Mouse (Mus musculus): ENCODE data around the gene Ldhc. TPM values are rescaled to one million over a fixed set of nuclear protein-coding genes. Genes with fewer than 3 reads are reported as not detected.
"Not testable (repeated sequence)": the region's sequence is repeated elsewhere in the genome, so short reads cannot be mapped to it uniquely, and the experiment has no call there.

Ldhc gene
- total RNA-seq, 2 experiments from 2014 or later: not detected

DNA sequence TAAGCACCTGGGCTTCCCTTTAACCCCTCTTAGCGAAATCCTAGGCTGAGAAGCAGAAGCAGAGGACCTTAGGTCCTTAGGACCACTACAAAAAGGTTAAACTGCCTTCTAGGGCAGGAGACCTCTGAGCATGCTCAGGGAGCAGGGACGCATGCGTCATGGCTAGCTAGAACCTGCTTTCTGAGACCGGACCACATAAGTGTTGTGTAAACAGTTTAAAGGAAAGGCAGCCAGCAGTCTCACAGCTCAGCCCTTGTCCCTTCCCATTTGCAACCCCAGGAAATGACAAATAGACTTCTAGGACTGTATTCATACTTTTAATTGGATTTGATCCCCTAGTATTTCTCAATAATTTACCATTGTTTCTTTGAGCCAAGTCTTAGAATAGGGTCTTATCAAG, 20.7 kb upstream of the Ldhc start:
- ATAC-seq (replicated peaks; ENCODE audit: low FRiP score, low TSS enrichment, poor library complexity, severe bottlenecking): no peak

DNA sequence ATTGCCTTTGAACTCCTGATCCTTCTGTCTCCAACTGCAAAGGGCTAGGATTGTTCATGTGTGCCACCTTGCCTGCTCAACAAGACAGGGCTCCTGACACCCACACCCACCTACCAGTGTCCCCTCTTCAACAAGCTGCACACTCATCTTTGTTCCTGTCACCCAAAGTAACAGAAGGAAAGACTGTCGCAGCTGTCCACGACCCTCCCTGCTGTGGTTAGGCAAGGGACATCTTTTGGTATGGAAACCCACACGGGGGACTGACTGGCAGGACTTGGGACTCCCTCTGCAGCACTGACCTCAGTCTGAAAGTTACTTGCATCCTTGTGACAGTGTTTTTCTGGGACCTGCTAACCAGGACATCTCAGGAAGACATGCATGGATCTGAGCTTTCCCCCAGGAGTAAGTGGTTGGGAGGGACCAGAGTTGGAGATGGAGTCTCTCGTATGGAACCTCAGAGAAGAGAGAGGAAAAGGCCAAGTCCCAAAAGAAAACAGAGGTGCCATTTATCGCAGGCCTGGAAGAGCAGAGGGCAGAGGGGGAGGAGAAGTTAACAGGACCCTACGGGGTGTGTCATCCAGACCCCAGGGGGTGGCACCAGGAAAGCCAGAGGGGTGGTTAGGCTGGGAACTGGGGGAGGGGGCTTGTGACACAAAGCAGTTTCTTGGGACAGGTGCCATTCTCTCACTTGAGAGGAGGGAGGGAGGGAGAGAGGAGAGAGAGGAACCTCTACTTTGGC, 20.0 kb upstream of the Ldhc start, which contains the start of gene Ldha:
Gene Ldha (plus strand): TSS at position 689 of the 739 bp plus-strand sequence.
- ATAC-seq (replicated peaks; ENCODE audit: low FRiP score, low TSS enrichment, poor library complexity, severe bottlenecking): no peak

DNA sequence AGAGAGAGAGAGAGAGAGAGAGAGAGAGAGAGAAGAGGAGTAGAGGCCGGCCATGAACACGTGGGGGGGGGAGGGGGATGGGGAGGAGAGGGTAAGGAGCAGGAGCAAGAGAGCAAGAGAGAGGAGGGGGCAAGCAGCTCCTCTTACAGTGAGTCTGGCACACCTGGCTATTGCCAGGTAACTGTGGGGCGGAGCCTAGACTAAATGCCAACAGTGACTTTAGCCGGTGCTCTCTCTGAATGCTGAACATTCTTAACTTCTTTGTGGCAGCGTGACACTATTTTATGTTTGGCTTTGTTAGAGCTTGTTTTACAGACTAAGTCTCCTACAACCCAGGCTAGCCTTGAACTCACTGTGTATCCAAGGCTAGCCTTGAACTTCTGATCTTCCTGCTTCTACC, 18.7 kb upstream of the Ldhc start:
- no peak for ATAC-seq (replicated peaks; ENCODE audit: low FRiP score, low TSS enrichment, poor library complexity, severe bottlenecking)

DNA sequence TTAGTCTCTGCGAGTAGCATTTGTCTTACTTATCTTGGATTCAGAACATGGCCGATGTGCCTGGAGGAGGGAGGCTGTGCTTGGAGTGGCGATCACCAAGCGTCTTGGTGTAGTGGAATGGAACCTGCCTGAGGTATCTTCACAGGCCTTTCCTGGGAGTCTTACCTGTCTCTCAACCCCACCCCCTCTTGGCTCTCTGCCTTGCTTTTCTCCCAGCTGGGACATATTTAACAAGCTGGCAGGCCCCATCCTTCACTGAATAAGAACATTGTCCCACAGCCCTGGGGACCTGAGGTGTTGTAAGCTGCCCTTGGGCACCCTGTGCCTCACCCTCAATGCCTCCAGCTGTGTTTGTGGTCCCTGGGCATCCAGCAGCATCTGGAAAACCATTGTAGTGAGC, 17.4 kb upstream of the Ldhc start:
- ATAC-seq (replicated peaks; ENCODE audit: low FRiP score, low TSS enrichment, poor library complexity, severe bottlenecking): no peak

DNA sequence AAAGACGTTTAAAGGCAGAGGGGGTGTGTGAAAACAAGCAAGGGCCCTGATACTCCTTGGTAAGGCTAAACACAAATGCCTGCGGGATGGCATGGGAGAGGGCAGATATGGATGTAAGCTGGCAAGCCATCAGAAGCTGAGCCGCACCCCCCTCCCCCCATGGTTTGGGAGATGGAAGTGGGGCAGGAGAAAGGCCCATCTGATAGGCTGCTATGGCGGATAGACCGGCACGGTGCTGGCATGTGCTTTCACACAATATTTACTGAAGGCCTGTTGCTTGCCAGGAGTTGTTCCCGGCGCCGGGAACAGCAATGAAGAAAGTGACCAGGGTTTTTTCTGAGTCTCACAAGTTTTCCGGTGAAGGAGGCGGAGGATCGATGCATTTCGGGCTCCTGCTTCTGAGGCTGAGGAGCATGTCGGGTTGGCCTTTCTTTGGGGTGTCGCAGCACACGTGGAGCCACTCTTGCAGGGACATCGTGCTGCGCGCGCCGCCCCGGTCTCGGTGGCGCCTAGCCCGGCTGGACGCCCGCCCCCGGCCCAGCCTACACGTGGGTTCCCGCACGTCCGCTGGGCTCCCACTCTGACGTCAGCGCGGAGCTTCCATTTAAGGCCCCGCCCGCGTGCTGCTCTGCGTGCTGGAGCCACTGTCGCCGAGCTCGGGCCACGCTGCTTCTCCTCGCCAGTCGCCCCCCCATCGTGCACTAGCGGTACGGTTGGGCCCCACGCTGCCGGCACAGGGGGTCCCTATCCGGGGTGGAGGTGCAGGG, 15.6 kb upstream of the Ldhc start:
- ATAC-seq (replicated peaks; ENCODE audit: low FRiP score, low TSS enrichment, poor library complexity, severe bottlenecking): peak; percentile 85

DNA sequence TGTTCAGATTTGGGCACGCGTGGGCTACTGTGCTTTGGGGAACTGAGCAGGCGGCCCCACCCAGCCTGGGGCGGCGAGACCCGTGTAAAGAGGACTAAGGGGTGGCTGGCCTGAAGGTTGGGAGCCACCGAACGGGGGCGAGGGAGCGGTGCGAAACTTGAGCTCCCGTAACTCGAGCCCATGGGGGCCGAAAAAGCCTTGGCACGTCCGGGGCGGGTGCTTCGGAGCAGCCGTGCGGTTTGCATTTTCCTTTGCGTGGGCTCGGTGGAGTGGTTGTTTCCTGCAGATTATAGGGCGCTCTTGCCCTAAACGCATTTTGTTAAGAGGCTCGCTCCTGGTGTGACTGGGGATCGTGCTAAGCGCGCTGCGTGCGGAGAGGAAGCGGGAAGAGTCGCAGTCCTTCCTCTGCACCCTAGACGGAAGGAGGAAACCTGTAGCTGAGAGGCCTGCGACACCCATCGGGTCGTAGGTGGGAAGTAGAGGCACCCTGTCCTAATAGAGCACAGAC, 15.0 kb upstream of the Ldhc start:
- peak; percentile 28 for ATAC-seq (replicated peaks; ENCODE audit: low FRiP score, low TSS enrichment, poor library complexity, severe bottlenecking)

DNA sequence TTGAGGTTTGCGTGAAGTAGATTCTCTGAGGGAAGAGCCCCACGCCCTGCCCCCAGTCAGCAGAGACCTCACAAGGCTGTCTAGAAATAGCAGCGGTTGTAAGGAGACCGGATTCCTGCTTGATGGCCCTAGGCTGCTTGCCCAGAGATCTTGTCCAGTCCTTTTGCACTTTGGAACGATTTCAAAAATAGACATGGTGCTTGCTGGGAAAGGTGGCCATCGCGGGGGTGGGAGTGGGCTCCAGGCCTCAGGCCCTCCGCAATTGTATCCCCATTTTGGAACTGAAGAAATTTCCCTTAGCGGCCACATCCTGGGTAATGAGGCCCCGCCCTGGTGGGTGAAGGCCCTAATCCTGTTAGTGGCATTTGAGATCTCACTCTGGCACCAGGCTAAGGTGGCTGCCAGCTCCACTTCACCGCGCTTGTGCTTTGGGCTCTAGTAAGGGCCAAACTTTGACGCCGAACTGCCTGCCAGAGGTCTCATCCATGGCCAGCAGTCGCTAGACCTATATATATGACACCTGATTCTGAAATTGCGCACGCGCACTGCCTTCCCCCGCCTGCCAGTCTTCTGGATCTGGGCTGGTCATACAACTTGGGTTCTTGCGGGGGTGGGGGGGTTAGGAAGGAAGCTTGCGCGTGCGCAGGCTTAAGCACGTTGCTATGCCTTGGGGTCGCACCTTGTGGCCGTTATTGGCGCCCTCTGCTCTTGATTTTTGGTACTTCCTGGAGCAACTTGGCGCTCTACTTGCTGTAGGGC, 14.3 kb upstream of the Ldhc start:
- peak; percentile 62 for ATAC-seq (replicated peaks; ENCODE audit: low FRiP score, low TSS enrichment, poor library complexity, severe bottlenecking)

DNA sequence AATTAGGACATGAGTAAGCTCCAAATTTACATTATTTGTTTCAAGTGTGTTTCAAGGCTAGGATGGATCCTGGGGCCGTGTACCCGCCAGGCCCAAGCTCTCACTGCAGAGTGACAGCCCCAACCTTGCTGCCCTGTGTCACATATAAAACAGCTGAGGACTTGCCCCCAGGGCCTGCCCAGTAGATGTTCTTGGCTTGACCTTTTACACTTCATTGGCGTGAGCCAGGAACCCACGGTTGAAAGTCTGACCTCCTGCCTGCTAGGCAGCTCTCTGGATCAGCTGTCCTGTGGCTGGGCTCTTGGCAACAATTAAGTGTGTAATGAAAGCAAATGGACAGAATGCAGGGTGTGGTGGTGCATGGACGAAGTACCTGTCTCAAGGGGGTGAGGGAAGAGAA, 11.7 kb upstream of the Ldhc start:
- no peak for ATAC-seq (replicated peaks; ENCODE audit: low FRiP score, low TSS enrichment, poor library complexity, severe bottlenecking)

DNA sequence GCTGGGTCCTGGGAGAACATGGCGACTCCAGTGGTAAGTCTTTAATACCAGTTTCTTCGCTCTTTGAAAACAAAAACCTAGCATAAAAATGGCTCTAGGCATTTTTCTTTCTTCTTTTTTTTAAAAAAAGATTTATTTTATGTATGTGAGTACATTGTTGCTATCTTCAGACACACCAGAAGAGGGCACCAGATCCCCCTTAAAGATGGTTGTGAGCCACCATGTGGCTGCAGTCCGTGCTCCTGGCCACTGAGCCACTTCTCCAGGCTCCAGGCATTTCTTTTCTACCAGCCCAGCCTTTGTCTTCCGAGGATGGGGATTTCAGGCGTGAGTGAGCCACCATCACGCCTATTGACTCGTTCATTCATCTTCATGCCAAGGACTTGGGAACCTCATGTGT, 10.0 kb upstream of the Ldhc start:
- ATAC-seq (replicated peaks; ENCODE audit: low FRiP score, low TSS enrichment, poor library complexity, severe bottlenecking): no peak

DNA sequence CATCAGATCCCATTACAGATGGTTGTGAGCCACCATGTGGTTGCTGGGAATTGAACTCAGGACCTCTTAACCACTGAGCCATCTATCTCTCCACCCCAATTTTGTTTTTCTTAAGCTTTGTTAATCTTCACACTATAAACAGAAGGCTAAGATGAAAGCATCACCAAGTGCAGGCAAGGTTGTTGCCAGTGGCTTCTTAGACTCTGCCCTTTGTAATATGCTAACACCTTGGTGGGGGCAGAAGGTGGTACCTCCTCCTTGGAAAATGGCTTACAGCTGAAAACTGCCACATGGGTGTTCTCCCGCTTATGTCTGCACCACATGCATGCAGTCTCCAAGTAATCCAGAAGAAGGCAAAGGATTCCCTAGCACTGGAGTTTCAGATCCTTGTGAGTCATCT, 8.3 kb upstream of the Ldhc start:
- no peak for ATAC-seq (replicated peaks; ENCODE audit: low FRiP score, low TSS enrichment, poor library complexity, severe bottlenecking)

DNA sequence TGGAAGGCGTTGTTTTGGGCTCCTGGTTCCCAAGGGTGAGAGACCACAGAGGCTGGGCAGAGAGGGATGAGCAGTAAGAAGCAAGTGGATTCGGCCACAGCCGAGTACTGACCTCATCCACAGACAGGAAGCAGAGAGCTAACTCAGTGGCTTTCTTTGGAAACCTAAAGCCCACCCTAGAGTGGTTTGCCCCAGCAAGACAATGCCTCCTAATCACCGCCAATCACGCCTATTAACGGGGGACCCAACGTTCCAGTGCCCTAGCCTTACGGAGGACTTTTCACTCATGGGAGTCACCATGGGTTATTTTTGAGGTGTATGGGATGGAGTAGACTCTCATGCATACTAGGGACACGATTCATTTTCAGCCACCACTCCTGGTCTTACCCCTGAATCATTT, 7.6 kb upstream of the Ldhc start:
- ATAC-seq (replicated peaks; ENCODE audit: low FRiP score, low TSS enrichment, poor library complexity, severe bottlenecking): no peak

DNA sequence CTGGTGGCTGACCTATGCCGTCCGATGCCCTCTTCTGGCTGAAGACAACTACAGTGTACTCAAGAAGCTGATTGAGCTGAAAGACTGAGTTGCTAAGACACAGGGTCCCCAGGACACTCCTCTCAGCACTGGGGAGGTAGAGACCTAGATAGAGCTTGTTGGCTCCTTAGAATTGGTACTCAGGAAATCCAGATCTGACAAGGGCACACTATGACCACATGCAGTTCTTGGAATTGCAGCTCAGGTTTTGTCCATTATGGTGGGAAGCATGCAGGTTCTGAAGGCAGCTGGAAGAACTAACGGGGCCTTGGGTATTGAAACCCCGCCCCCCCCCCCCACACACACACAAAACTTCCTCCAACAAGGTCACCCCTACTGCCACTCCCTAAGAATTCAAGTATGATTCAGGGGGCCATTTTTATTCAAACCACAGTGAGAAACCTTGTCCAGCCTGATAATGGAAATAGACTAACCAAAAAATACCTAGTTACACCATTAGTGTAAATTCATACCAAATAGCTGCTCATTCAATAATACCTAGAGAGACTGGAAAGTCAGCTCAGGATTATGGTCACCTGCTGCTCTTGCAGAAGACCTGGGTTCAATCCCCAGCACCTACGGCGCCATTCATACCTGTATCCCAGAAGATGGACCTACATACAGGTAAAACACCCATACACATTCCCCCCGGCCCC, 5.0 kb upstream of the Ldhc start:
- no peak for ATAC-seq (replicated peaks; ENCODE audit: low FRiP score, low TSS enrichment, poor library complexity, severe bottlenecking)

DNA sequence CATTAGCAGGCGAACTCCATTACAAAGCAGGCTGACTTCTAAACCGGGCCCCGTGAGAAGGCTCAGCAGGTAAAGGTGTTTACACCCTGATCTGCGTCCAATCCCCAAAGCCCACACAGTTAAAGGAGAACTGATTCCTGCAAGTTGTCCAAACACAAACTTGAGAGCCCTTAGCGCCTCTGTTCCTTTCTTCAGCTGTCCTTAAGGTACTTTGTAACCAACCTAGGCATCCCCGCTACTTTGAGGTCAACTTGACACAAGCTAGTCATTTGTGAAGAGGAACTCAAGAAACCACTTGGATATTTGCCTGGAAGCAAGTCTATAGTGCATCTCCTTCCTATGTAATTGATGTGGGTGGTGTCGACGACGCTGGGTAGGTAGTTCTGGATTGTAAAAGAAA, 3.6 kb upstream of the Ldhc start:
- ATAC-seq (replicated peaks; ENCODE audit: low FRiP score, low TSS enrichment, poor library complexity, severe bottlenecking): no peak

DNA sequence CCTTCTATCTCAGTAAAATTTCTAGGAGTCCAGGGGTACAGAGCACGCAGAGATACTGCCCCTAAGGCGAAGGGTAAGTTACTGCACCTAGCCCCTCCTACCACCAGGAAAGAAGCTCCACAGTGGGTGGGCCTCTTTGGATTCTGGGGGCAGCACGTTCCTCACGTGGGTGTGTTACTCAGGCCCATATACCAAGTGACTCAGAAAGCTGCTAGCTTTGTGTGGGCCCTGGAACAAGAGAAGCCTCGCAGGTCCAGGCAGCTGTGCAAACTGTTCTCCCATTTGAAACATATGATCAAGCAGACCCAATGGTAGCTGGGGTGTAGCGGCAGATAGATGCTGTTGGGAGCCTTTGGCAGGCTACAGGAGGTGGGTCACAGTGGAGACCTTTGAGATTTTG, 2.0 kb upstream of the Ldhc start:
- no peak for ATAC-seq (replicated peaks; ENCODE audit: low FRiP score, low TSS enrichment, poor library complexity, severe bottlenecking)

DNA sequence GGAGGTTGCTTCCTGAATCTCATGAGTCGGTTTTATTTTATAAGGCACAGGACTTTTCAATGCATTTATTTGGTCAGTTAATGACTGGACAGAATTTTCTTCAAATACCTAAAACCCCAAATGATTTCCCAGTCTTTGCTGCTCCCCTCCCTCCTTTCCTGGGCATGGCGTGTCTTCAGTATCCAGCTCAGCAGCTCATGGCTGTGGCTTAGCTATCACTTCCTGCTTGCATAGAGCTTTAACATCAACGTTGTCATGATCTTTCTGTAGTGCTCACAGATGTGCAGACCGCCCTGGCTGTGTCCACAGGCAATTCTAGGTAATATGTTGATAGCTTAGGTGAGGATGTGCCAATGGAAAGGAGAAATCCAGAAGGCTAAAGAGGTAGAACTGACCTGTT, 11.0 kb downstream of the Ldhc start:
- ATAC-seq (replicated peaks; ENCODE audit: low FRiP score, low TSS enrichment, poor library complexity, severe bottlenecking): no peak; the same call in 1 of the 2 replicates

DNA sequence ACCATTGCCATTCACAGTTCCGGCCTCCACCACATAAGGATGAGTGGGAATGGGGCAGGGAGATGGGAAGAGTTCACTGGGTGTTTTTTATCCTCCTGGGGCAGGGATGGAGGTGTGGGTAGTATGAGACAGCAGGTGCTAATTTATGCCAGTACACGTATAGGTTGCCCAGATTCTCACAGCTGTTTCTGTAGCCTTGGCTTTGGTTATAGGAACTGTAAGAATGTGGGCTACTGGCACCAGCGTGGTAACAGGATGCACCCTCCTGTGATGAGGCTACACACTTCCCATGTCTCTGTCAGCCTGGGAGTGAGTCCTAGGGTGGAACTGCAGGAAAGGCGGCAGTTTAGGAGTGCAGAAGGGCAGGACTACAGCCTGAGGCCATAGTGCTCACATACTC, 15.8 kb downstream of the Ldhc start:
- ATAC-seq (replicated peaks; ENCODE audit: low FRiP score, low TSS enrichment, poor library complexity, severe bottlenecking): no peak

DNA sequence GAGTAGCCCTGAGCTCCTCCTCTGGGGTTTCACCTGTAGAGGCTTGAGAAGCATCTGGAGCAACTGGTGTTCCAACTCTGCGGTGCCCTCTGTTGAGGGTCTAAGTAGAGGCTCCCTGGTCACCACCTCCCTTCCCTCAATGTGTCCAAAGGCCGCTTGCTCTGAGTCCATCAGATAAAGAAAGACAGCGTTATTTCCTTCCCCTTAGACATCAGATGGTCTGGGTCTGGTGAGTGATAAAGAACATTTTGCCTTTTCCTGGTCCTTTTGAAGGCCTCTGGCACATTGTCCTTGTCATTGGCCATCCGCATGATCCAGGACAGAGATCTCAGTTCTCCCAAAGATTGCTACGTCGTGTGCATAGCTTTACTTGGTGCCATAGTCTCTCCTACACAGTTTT, 16.3 kb downstream of the Ldhc start:
- ATAC-seq (replicated peaks; ENCODE audit: low FRiP score, low TSS enrichment, poor library complexity, severe bottlenecking): peak; percentile 39

DNA sequence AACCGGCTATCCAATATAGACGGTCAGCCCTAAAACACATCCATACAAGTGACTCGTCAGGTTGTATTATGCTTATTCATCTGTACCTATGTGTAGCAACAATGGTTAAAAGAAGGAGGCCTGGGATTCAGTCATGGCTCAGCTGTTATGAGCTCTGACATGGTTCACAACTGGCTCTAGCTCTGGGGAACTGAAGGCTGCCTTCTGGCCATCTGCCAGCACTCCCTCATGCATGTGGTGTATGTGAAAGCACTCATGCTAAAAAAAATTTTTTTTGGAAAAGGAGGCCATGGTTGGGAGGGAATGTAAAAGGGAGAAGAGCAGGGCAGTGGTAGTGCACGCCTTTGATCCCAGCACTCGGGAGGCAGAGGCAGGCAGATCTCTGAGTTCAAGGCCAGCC, 18.8 kb downstream of the Ldhc start:
- no peak for ATAC-seq (replicated peaks; ENCODE audit: low FRiP score, low TSS enrichment, poor library complexity, severe bottlenecking)

DNA sequence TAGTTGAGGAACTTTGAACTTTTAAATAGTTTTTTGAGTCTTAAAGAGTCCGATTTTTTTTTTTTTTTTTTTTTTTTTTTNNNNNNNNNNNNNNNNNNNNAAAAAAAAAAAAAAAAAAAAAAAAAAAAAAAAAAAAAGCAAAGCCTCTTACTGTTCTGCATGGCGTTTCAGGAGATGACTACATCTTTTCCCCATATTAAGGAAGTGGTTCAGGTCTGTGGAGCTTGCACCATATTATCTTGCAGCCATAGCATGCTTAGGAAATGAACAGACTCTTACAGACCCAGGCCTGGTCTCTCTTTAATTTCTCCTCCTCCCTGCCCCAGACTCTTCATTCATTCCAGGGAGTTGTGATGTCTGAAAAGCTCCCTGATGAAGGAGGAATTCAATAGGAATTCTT, 20.0 kb downstream of the Ldhc start:
- ATAC-seq (replicated peaks; ENCODE audit: low FRiP score, low TSS enrichment, poor library complexity, severe bottlenecking): no peak

DNA sequence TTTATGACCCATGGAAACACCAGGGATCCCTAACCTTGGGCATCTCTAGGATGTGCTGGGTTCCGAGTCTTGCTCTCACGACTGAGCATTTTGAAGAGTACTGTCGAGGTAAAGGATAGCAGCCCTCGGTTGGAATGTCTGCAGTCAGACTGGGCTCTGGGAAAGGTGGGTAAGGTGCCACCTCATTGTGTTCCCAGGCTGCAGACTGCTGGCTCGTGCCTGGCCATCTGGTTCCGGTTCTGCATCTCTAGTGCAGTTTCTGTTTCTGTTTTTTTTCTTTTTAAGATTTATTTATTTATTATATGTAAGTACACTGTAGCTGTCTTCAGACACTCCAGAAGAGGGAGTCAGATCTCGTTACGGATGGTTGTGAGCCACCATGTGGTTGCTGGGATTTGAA, 20.9 kb downstream of the Ldhc start:
- ATAC-seq (replicated peaks; ENCODE audit: low FRiP score, low TSS enrichment, poor library complexity, severe bottlenecking): not testable (repeated sequence)
